Mouse (Mus musculus) G1E (cell line): ENCODE data around the gene Pex11a. TPM values are rescaled to one million over a fixed set of nuclear protein-coding genes. Genes with fewer than 3 reads are reported as not detected.
A peak's percentile ranks its signal among the peaks of the same experiment; 100 is the strongest.

Source experiments
- ATAC-seq: 2 replicates; pipeline ENCODE4 v1.8.0; 2016; ENCODE audit warnings: mild to moderate bottlenecking; ENCODE audit not compliant: insufficient number of reproducible peaks, poor library complexity, low FRiP score, severe bottlenecking; ENCODE audit errors: extremely low read depth
- DNase-seq: peaks from one replicate; pipeline ENCODE4 v3.0.0; 2012; ENCODE audit warnings: low spot score
- H3K27me3 ChIP-seq: 2 replicates; pipeline ENCODE4 v1.6.1; 2012; ENCODE audit warnings: mild to moderate bottlenecking, low read length, inconsistent platforms; ENCODE audit not compliant: insufficient read depth
- H3K36me3 ChIP-seq: replicated peaks from 2 replicates; pipeline ENCODE3; 2012; ENCODE audit warnings: mild to moderate bottlenecking, inconsistent platforms
- H3K4me1 ChIP-seq: 2 replicates; pipeline ENCODE4 v1.6.1; 2012; ENCODE audit warnings: low read depth, low read length, inconsistent platforms, mixed read lengths; ENCODE audit not compliant: insufficient read depth
- H3K4me3 ChIP-seq: 2 replicates; pipeline ENCODE4 v1.5.1; 2012; ENCODE audit warnings: low read depth, mild to moderate bottlenecking, inconsistent platforms, low read length, moderate library complexity, mixed read lengths
- H3K9me3 ChIP-seq: replicated peaks from 2 replicates; pipeline ENCODE4 v1.6.1; 2012; ENCODE audit warnings: inconsistent platforms
- CTCF ChIP-seq: IDR thresholded peaks from 2 replicates; pipeline ENCODE4 v1.5.1; 2012; ENCODE audit warnings: low read depth, low read length, inconsistent platforms, mixed read lengths
- GATA1 ChIP-seq: IDR thresholded peaks from 2 replicates; pipeline ENCODE4 v1.6.1; 2012; ENCODE audit warnings: borderline replicate concordance, low read length, inconsistent platforms, mixed read lengths
- GATA2 ChIP-seq: IDR thresholded peaks from 2 replicates; pipeline ENCODE4 v1.6.1; 2012; ENCODE audit warnings: low read depth, low read length, inconsistent platforms, borderline replicate concordance
- POLR2AphosphoS5 ChIP-seq: IDR thresholded peaks from 2 replicates; pipeline ENCODE4 v1.6.1; 2012; ENCODE audit warnings: low read depth, low read length, inconsistent platforms; ENCODE audit not compliant: insufficient replicate concordance
- TAL1 ChIP-seq: conservative IDR thresholded peaks from 2 replicates; pipeline ENCODE4 v1.6.1; 2012; ENCODE audit warnings: low read depth, low read length, inconsistent platforms, mixed read lengths
- polyA plus RNA-seq: library from polyadenylated mRNA; stranded (reverse); fragments of >175 nt; gene quantifications from 2 replicates; pipeline ENCODE4 v1.2.3, GENCODE M21; 2012
- total RNA-seq, 2 experiments: library from RNA; stranded (forward) in 1 of 2; stranded (reverse) in 1 of 2; fragments of 200-1000 nt in 1 of 2; fragments of >200 nt in 1 of 2; fragmentation: Nextera tagmentation in 1 of 2; gene quantifications; 2 replicates each; pipeline ENCODE4 v1.2.3; 2014 to 2017

Gene Pex11a
- total and polyA plus RNA-seq, 3 experiments: 2.7 to 7.5 (median 2.9) TPM

GRCm38 (mm10) chr7:79742277-79742658, 663 bp downstream of the Pex11a start:
- H3K27me3 ChIP-seq: no peaks in the 10 kb centered on the region
- peaks cover 35% of the 10 kb centered on the region for H3K36me3 ChIP-seq
- ATAC-seq: no peak
- TF ChIP-seq TAL1: no peak
- no peak for TF ChIP-seq POLR2AphosphoS5
- no peak for TF ChIP-seq CTCF
- no peak for TF ChIP-seq GATA1
- no peak for TF ChIP-seq GATA2
- DNase-seq: no peak
- peaks cover 24% of the 10 kb centered on the region for H3K4me1 ChIP-seq
- H3K9me3 ChIP-seq: no peaks in the 10 kb centered on the region
- H3K4me3 ChIP-seq: peak overlapping the region; percentile 85

GRCm38 (mm10) chr7:79740279-79740678, 2.7 kb downstream of the Pex11a start:
- Histone ChIP-seq H3K27me3 (no peaks in the 10 kb centered on the region), H3K36me3 (peaks cover 53% of the 10 kb centered on the region), H3K4me3 (no peak overlapping the region), H3K9me3 (no peaks in the 10 kb centered on the region), H3K4me1 (peaks cover 24% of the 10 kb centered on the region)
- no peak for ATAC-seq
- no peak for DNase-seq
- no peak for TF ChIP-seq GATA2
- TF ChIP-seq GATA1: no peak
- TF ChIP-seq CTCF: no peak
- no peak for TF ChIP-seq TAL1
- no peak for TF ChIP-seq POLR2AphosphoS5

- H3K36me3 ChIP-seq: peaks cover 61% of the 10 kb centered on the region
- peaks cover 20% of the 10 kb centered on the region for H3K4me1 ChIP-seq
- no peaks in the 10 kb centered on the region for H3K9me3 ChIP-seq
- 0 out of 2 replicates have a peak, but pooled peaks cover 2% of the 10 kb centered on the region for H3K27me3 ChIP-seq
- no peak for DNase-seq
- no peak for ATAC-seq
- TF ChIP-seq POLR2AphosphoS5 (no peak), GATA1 (no peak), GATA2 (no peak), CTCF (no peak), TAL1 (no peak)
- no peak overlapping the region for H3K4me3 ChIP-seq
Measured at GRCm38 (mm10) chr7:79738913-79739312, 4.0 kb downstream of the Pex11a start.

GRCm38 (mm10) chr7:79736511-79736910, 6.4 kb downstream of the Pex11a start:
- TF ChIP-seq TAL1: no peak
- no peak for TF ChIP-seq CTCF
- TF ChIP-seq GATA2: no peak
- TF ChIP-seq POLR2AphosphoS5: no peak
- TF ChIP-seq GATA1: no peak
- Histone ChIP-seq H3K4me3 (no peak overlapping the region), H3K4me1 (peaks cover 2% of the 10 kb centered on the region; the same call in 1 of the 2 replicates), H3K9me3 (no peaks in the 10 kb centered on the region), H3K27me3 (peaks cover 11% of the 10 kb centered on the region), H3K36me3 (peaks cover 61% of the 10 kb centered on the region)
- ATAC-seq (no peak), DNase-seq (no peak)

GRCm38 (mm10) chr7:79734563-79734962, 8.4 kb downstream of the Pex11a start:
- no peak for DNase-seq

GRCm38 (mm10) chr7:79732622-79733021, 10.3 kb downstream of the Pex11a start, which contains the start of gene Plin1:
Gene Plin1, minus strand, starts transcription at chr7:79732903.
- peaks cover 26% of the 10 kb centered on the region for H3K27me3 ChIP-seq
- no peak for DNase-seq
- peaks cover 10% of the 10 kb centered on the region for H3K4me1 ChIP-seq
- H3K9me3 ChIP-seq: no peaks in the 10 kb centered on the region
- H3K36me3 ChIP-seq: peaks cover 30% of the 10 kb centered on the region
- no peak within 1 kb of the TSS for H3K4me3 ChIP-seq
- no peak for ATAC-seq
- TF ChIP-seq GATA1: no peak
- no peak for TF ChIP-seq TAL1
- no peak for TF ChIP-seq GATA2
- no peak for TF ChIP-seq CTCF
- TF ChIP-seq POLR2AphosphoS5: no peak

More at GRCm38 (mm10) chr7:79734563-79734962, 8.4 kb downstream of the Pex11a start:
- Histone ChIP-seq H3K4me1 (peaks cover 2% of the 10 kb centered on the region; the same call in 1 of the 2 replicates), H3K36me3 (peaks cover 49% of the 10 kb centered on the region), H3K4me3 (no peak overlapping the region), H3K9me3 (no peaks in the 10 kb centered on the region), H3K27me3 (peaks cover 25% of the 10 kb centered on the region)
- no peak for TF ChIP-seq GATA2
- no peak for TF ChIP-seq GATA1
- no peak for TF ChIP-seq CTCF
- TF ChIP-seq POLR2AphosphoS5: no peak
- TF ChIP-seq TAL1: no peak
- no peak for ATAC-seq
